Mouse (Mus musculus) limb, embryonic 14.5 days (tissue): ENCODE measurements around the gene Tbata. TPM values are rescaled to one million over a fixed set of nuclear protein-coding genes. Genes with fewer than 3 reads are reported as not detected.

ENCODE experiments used
- ATAC-seq: fragments of 200-750 bp; cut with Nextera tagmentation; 2 replicates; pipeline ENCODE4 v1.8.0; 2017; ENCODE audit warnings: low read depth, moderate number of reproducible peaks, moderate TSS enrichment; ENCODE audit not compliant: low FRiP score
- DNase-seq: peaks from one replicate; pipeline ENCODE4 v3.0.0-alpha.2; 2015; ENCODE audit warnings: low spot score
- H3K27ac ChIP-seq: fragments of 300-500 bp; sonication (generic); replicated peaks from 2 replicates; pipeline ENCODE4 v1.5.1; 2014; ENCODE audit warnings: low read depth, mild to moderate bottlenecking, low read length, moderate library complexity, mixed read lengths
- H3K27me3 ChIP-seq: fragments of 300-500 bp; sonication (generic); 2 replicates; pipeline ENCODE4 v1.6.1; 2014; ENCODE audit warnings: low read length, mixed read lengths; ENCODE audit not compliant: control insufficient read depth, insufficient read depth
- H3K36me3 ChIP-seq: fragments of 300-500 bp; sonication (generic); 2 replicates; pipeline ENCODE4 v1.6.1; 2014; ENCODE audit warnings: mild to moderate bottlenecking, low read length, moderate library complexity, mixed read lengths; ENCODE audit not compliant: control insufficient read depth, insufficient read depth
- H3K4me1 ChIP-seq: fragments of 300-500 bp; sonication (generic); 2 replicates; pipeline ENCODE4 v1.6.1; 2014; ENCODE audit warnings: antibody characterized with exemption, low read length, mixed read lengths; ENCODE audit not compliant: control insufficient read depth, insufficient read depth
- H3K4me2 ChIP-seq: fragments of 300-500 bp; sonication (generic); replicated peaks from 2 replicates; pipeline ENCODE4 v1.6.1; 2014; ENCODE audit warnings: low read depth, mild to moderate bottlenecking, low read length, moderate library complexity; ENCODE audit not compliant: severe bottlenecking
- H3K4me3 ChIP-seq: fragments of 300-500 bp; sonication (generic); replicated peaks from 2 replicates; pipeline ENCODE4 v1.5.1; 2014; ENCODE audit warnings: low read length
- H3K9ac ChIP-seq: fragments of 300-500 bp; sonication (generic); 2 replicates; pipeline ENCODE4 v1.6.1; 2014; ENCODE audit warnings: mild to moderate bottlenecking, low read depth, low read length, moderate library complexity; ENCODE audit not compliant: severe bottlenecking
- H3K9me3 ChIP-seq: fragments of 300-500 bp; sonication (generic); 2 replicates; pipeline ENCODE4 v1.6.1; 2016; ENCODE audit warnings: low read length; ENCODE audit not compliant: control insufficient read depth
- POLR2A ChIP-seq: fragments of 200-500 bp; IDR thresholded peaks from 2 replicates; pipeline ENCODE4 v1.8.0; 2012; ENCODE audit warnings: inconsistent platforms, mild to moderate bottlenecking, moderate library complexity, borderline replicate concordance; ENCODE audit not compliant: insufficient read depth, insufficient read length; ENCODE audit errors: extremely low read depth
- WGBS: fragments of 180-500 bp; shearing (Covaris S2); extraction: QIAGEN DNeasy Blood & Tissue Kit; methylation state at CpG from one replicate; pipeline ENCODE4 v1.1.7; 2014; 5-methylcytosine and 5-hydroxymethylcytosine counted together
- polyA plus RNA-seq, 2 experiments: library from polyadenylated mRNA; depleted of rRNA in 1 of 2; stranded (reverse) in 1 of 2; unstranded in 1 of 2; fragments of >200 nt; fragmentation: Nextera tagmentation in 1 of 2; extraction: Ambion mirVana in 1 of 2; gene quantifications; 2 replicates each; pipeline versions ENCODE4 v1.2.1 to v1.2.3; 2012 to 2014

The Tbata gene
- polyA plus RNA-seq (2012; rRNA removed) (0.13 and 0.22 TPM in 2 replicates), polyA plus RNA-seq (2014; fragmentation: Nextera tagmentation; extraction: Ambion mirVana) (0.19 TPM in 1 of 2 replicates, not detected in the other)

DNA sequence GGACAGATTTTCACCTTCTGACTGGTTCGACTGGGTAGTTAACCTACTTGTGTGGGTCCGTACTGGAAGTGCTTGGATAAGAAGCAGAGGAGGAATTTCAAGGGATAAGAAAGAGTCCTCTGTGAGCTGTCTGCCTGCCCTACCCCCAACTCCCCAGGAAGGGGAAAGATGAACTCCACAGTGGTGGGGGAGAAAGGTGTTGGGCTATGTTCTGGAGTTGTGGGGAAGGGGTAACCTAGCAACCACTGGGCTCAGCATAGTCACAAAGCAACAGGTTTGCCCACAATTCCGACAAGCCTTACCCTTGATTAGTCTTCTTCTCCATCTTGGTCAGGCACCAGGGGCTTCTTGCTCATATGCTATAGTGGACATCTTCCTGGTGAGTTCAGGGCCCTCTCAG is at the start of gene Tbata:
Gene Tbata, plus strand, starts transcription at position 301 of the 400 bp plus-strand sequence.
- Histone ChIP-seq H3K4me1 (no peaks in the 10 kb centered on the region), H3K9me3 (no peaks in the 10 kb centered on the region), H3K27me3 (peaks cover 3% of the 10 kb centered on the region; the same call in 1 of the 2 replicates), H3K4me3 (no peak within 1 kb of the TSS), H3K4me2 (no peak within 1 kb of the TSS), H3K27ac (no peak within 1 kb of the TSS), H3K36me3 (no peaks in the 10 kb centered on the region), H3K9ac (no peak within 1 kb of the TSS)
- 73% methylated on average over 3 of the region's 3 CpGs for WGBS
- no peak for TF ChIP-seq POLR2A
- ATAC-seq (no peak), DNase-seq (no peak)

GRCm38 (mm10) chr10:61123276-61123913 is 48.4 kb upstream of the Tbata start:
- H3K9ac ChIP-seq = no peak overlapping the region
- no peak for ATAC-seq
- no peak overlapping the region for H3K4me3 ChIP-seq
- no peak for DNase-seq
- WGBS = 83% methylated on average over 3 of the region's 3 CpGs
- peaks cover 28% of the 10 kb centered on the region for H3K36me3 ChIP-seq
- H3K27me3 ChIP-seq = no peaks in the 10 kb centered on the region
- H3K9me3 ChIP-seq = no peaks in the 10 kb centered on the region
- H3K4me2 ChIP-seq = no peak overlapping the region
- no peak for TF ChIP-seq POLR2A
- H3K4me1 ChIP-seq = no peaks in the 10 kb centered on the region
- H3K27ac ChIP-seq = no peak overlapping the region

DNA sequence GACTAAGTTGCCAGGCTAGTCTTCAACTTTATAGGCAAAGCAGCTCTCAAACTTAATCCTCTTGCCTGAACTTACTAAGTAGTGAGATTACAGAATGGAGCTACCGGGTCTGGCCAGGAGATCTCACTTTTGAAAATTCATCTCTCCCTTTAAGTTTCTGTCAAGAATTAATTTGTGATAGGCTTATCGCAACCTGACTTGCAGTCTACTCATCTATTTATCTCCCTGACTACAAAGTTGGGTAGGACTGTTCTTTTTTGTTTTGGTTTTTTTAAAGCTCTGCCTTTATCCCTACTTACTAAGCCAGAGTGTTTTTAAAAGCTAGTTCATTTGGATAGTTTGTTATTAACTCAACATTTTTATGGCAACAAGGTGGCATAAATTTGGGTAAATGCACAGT is 47.3 kb upstream of the Tbata start:
- no peaks in the 10 kb centered on the region for H3K9me3 ChIP-seq
- 94% methylated on average over 2 of the region's 2 CpGs for WGBS
- DNase-seq = no peak
- H3K27me3 ChIP-seq = no peaks in the 10 kb centered on the region
- ATAC-seq = no peak
- H3K4me1 ChIP-seq = no peaks in the 10 kb centered on the region
- H3K27ac ChIP-seq = no peak overlapping the region
- peaks cover 20% of the 10 kb centered on the region for H3K36me3 ChIP-seq
- H3K4me3 ChIP-seq = no peak overlapping the region
- no peak for TF ChIP-seq POLR2A
- H3K4me2 ChIP-seq = no peak overlapping the region
- no peak overlapping the region for H3K9ac ChIP-seq

DNA sequence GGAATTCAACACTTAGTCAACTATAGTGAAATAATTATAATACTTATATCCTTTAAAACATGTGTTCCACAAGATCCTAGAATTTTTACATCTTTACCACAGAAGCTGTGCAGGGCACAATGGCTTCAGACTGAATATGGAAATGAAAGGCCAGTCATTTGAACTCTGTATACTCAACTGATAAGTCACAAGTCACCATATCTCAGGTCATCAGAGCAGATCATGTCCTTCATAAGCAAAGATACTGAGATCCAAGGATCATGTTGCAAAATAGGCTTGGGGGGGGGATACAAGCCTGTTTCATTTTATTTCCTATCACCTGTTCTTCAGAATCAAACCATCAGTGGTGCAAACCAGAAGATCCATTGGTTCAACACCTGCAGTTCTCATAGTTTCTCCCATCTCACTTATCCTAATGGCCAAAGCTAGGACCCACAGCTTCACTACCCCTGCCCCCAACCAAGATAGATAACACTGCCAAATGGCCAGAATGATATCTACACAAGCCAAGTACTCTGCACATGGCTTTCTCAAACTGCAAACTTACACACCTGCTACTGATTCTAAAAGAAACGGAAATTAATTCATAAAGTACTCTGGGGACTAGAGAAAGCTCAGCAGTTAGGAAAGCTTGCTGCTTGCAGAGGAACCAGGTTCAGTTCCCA is 42.9 kb upstream of the Tbata start:
- H3K27ac ChIP-seq = no peak overlapping the region
- H3K9ac ChIP-seq = no peak overlapping the region
- no peak for TF ChIP-seq POLR2A
- H3K27me3 ChIP-seq = no peaks in the 10 kb centered on the region
- no peaks in the 10 kb centered on the region for H3K9me3 ChIP-seq
- peaks cover 11% of the 10 kb centered on the region; the same call in 1 of the 2 replicates for H3K36me3 ChIP-seq
- no peak overlapping the region for H3K4me3 ChIP-seq
- 83% methylated on average over 1 of the region's 1 CpGs for WGBS
- ATAC-seq (no peak), DNase-seq (no peak)
- H3K4me1 ChIP-seq = no peaks in the 10 kb centered on the region
- H3K4me2 ChIP-seq = no peak overlapping the region

DNA sequence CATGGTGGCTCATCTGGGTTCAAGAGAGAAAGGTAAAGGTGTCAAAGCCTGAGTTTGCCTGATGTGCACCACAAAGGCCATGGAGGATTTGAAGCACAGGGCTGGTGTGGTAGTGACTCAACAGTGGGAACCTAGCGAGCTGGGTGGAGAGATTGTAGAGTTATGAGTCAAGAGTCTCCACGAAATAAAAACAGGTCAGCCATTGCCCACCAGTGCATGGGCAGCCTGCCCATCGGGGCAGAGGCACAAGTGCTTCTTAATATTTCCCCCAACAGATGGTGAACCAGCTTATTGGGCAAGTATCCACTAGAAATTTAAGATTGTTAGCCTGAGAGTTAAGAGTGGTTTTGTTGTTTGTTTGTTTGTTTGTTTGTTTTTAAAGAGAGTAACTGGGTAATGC is 40.8 kb upstream of the Tbata start:
- H3K9me3 ChIP-seq = no peaks in the 10 kb centered on the region
- H3K4me1 ChIP-seq = no peaks in the 10 kb centered on the region
- no peaks in the 10 kb centered on the region for H3K27me3 ChIP-seq
- no peak overlapping the region for H3K4me2 ChIP-seq
- TF ChIP-seq POLR2A = no peak
- H3K4me3 ChIP-seq = no peak overlapping the region
- H3K9ac ChIP-seq = no peak overlapping the region
- WGBS = 54% methylated on average over 3 of the region's 3 CpGs
- no peak overlapping the region for H3K27ac ChIP-seq
- H3K36me3 ChIP-seq = peaks cover 15% of the 10 kb centered on the region; the same call in 1 of the 2 replicates
- no peak for DNase-seq
- no peak for ATAC-seq
